Mouse (Mus musculus): ENCODE measurements around the gene Fry. TPM values are rescaled to one million over a fixed set of nuclear protein-coding genes. Genes with fewer than 3 reads are reported as not detected.
A peak's percentile ranks its signal among the peaks of the same experiment; 100 is the strongest.

Gene Fry
- polyA plus RNA-seq, 1 experiment from 2014 or later: 8.5 TPM

DNA sequence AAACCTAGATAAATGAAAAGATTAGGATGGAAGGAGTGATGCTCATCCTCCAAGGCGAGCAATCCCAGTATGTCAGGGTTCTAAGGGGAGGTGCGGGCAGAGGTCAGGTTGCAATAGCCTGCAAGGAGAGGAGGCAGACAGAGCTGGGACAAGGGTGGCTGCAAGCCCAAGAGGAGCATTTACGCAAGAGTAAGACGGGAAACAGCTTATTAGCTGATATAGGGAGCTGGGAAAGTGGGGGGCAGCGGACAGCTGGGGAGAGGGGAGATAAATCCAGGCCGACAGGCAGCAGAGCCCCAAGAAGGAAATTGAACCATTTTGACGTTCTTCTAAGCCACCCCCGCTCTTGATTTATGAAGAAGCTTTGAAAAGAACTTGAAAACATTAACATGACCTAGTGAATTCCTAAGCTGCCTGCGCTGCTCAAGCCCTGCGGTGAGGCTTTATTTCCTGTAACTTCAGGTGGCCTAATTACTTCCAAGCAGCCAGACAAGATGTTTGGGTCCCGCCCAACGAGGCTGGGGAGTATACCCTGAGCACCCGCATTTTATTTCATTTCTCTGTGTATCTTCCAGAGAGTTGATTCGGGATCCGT lies 291.1 kb downstream of the Fry start:
- peak overlapping the region; percentile 10; the same call in 1 of the 2 replicates for H3K4me2 ChIP-seq (ENCODE audit: low read length)
- peaks cover 8% of the 10 kb centered on the region for H3K4me1 ChIP-seq (replicated peaks; ENCODE audit: insufficient read depth, low read length)
- peak overlapping the region; percentile 79 for H3K27ac ChIP-seq
- ATAC-seq (replicated peaks; ENCODE audit: low FRiP score, low read depth) (0 out of 2 replicates have a peak, but pooled peaks have one; percentile 26), DNase-seq (ENCODE audit: low spot score) (peak; percentile 89)
- 14% methylated on average over 15 of the region's 15 CpGs for WGBS
- H3K27me3 ChIP-seq (ENCODE audit: insufficient read depth, low read length): no peaks in the 10 kb centered on the region
- no peak for TF ChIP-seq CTCF (IDR thresholded peaks at IDR 0.05; ENCODE audit: low read depth)
- no peak overlapping the region for H3K4me3 ChIP-seq (replicated peaks; ENCODE audit: low read depth, low read length)
- H3K36me3 ChIP-seq (ENCODE audit: insufficient read depth, low read length): peaks cover 2% of the 10 kb centered on the region; the same call in 1 of the 2 replicates
- H3K9ac ChIP-seq (ENCODE audit: low read depth, low read length): no peak overlapping the region
- H3K9me3 ChIP-seq (replicated peaks; ENCODE audit: low read length): no peaks in the 10 kb centered on the region

DNA sequence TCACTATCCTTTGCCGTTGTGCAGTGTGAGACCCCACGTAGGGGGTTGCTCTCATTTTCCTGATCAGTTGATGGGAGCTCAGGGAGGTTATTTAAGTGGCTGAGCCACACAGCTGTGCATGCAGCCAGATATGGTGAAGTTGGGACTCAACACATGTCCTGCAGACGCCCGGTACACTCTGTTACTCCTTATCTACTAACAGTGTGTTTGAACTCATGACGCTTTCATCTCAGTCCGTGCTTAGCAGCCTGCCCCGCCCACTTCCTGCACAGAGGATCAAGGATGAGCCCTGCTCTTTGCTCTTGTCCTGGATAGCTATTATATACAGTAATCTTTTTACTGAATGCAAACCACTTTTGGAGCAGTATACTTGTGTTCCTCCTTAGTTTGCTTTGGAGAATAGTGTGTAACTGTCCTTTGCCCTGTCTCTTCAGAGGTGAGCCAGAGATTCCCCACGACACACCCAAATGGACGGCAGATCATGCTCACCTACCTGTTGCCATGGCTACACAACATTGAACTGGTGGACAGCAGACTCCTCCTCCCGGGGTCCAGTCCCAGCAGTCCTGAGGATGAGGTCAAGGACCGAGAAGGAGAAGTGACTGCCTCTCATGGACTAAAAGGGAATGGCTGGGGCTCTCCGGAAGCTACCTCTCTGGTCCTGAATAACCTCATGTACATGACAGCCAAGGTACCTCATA lies 294.5 kb downstream of the Fry start:
- no peak for DNase-seq (ENCODE audit: low spot score)
- no peak overlapping the region for H3K27ac ChIP-seq
- peaks cover 8% of the 10 kb centered on the region for H3K4me1 ChIP-seq (replicated peaks; ENCODE audit: insufficient read depth, low read length)
- H3K9ac ChIP-seq (ENCODE audit: low read depth, low read length): no peak overlapping the region
- no peak overlapping the region for H3K4me3 ChIP-seq (replicated peaks; ENCODE audit: low read depth, low read length)
- no peak overlapping the region for H3K4me2 ChIP-seq (ENCODE audit: low read length)
- 72% methylated on average over 12 of the region's 12 CpGs for WGBS
- TF ChIP-seq CTCF (IDR thresholded peaks at IDR 0.05; ENCODE audit: low read depth): no peak
- H3K9me3 ChIP-seq (replicated peaks; ENCODE audit: low read length): no peaks in the 10 kb centered on the region
- no peak for ATAC-seq (replicated peaks; ENCODE audit: low FRiP score, low read depth)
- peaks cover 13% of the 10 kb centered on the region; the same call in 1 of the 2 replicates for H3K36me3 ChIP-seq (ENCODE audit: insufficient read depth, low read length)
- H3K27me3 ChIP-seq (ENCODE audit: insufficient read depth, low read length): no peaks in the 10 kb centered on the region

DNA sequence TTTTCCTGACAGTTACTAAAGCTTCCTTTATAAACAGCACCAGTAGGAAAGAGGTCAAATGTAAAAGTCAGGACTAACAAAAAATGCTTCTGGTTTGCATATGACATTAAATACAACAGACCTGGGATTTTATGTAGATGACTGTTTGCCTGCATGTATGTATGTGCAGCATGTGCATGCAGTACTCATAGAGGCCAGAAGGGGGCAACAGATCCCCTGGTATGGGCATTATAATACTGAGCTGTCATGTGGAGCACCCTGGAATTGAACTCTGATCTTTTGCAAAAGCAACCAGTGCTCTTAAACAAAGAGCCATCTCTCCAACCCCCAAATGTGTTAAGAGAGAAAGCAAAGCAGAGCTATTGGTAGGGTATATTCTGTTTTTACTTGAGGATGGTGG lies 296.4 kb downstream of the Fry start:
- no peak overlapping the region for H3K27ac ChIP-seq
- peak; percentile 36; the same call in 1 of the 2 replicates for TF ChIP-seq CTCF (IDR thresholded peaks at IDR 0.05; ENCODE audit: low read depth)
- no peaks in the 10 kb centered on the region for H3K4me1 ChIP-seq (replicated peaks; ENCODE audit: insufficient read depth, low read length)
- peaks cover 13% of the 10 kb centered on the region; the same call in 1 of the 2 replicates for H3K36me3 ChIP-seq (ENCODE audit: insufficient read depth, low read length)
- no peaks in the 10 kb centered on the region for H3K9me3 ChIP-seq (replicated peaks; ENCODE audit: low read length)
- no peak overlapping the region for H3K9ac ChIP-seq (ENCODE audit: low read depth, low read length)
- no peak for DNase-seq (ENCODE audit: low spot score)
- no peak overlapping the region for H3K4me2 ChIP-seq (ENCODE audit: low read length)
- no peaks in the 10 kb centered on the region for H3K27me3 ChIP-seq (ENCODE audit: insufficient read depth, low read length)
- no peak for ATAC-seq (replicated peaks; ENCODE audit: low FRiP score, low read depth)
- H3K4me3 ChIP-seq (replicated peaks; ENCODE audit: low read depth, low read length): no peak overlapping the region

DNA sequence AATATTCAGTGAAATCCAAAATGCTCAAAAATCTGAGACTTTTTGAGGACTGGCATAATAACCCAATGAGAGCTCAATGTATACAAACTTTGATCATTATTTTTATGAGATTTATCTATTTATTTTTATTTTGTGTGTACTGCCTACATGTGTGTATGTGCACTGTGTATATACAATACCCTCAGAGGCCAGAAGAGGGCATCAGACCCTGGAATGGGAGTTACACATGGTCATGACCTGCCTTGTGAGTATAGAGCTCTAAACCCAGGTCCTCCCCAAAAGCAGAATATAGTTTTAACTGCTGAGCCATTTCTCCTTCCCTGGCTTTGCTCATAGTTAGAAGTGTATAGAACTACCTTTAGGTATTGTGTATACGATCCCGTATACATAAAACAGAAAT lies 298.8 kb downstream of the Fry start:
- WGBS: 97% methylated on average over 2 of the region's 2 CpGs
- no peak for ATAC-seq (replicated peaks; ENCODE audit: low FRiP score, low read depth)
- DNase-seq (ENCODE audit: low spot score): no peak
- H3K4me3 ChIP-seq (replicated peaks; ENCODE audit: low read depth, low read length): no peak overlapping the region
- no peaks in the 10 kb centered on the region for H3K9me3 ChIP-seq (replicated peaks; ENCODE audit: low read length)
- no peaks in the 10 kb centered on the region for H3K4me1 ChIP-seq (replicated peaks; ENCODE audit: insufficient read depth, low read length)
- peaks cover 13% of the 10 kb centered on the region; the same call in 1 of the 2 replicates for H3K36me3 ChIP-seq (ENCODE audit: insufficient read depth, low read length)
- no peak for TF ChIP-seq CTCF (IDR thresholded peaks at IDR 0.05; ENCODE audit: low read depth)
- no peaks in the 10 kb centered on the region for H3K27me3 ChIP-seq (ENCODE audit: insufficient read depth, low read length)
- no peak overlapping the region for H3K27ac ChIP-seq
- H3K4me2 ChIP-seq (ENCODE audit: low read length): no peak overlapping the region
- H3K9ac ChIP-seq (ENCODE audit: low read depth, low read length): no peak overlapping the region

DNA sequence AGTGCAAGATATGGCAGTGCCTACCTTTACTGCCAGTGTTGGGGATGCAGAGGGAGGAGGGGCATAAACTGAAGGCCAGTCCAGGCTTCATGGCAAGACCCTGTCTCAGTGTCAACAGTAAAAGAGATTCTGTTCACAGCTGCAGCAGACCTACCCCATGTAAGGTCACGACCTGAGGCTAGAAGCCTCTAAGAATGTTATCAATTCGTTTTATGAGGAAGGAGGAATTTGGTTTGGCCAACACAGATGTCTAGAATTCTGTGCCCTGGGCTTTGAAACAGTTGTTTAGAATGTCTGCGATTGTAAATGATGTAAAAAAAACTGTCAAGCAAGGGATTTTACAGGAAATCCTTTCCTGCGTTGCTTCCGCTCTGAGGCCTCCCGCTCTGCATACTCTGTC lies 299.6 kb downstream of the Fry start:
- no peak overlapping the region for H3K27ac ChIP-seq
- no peak overlapping the region for H3K9ac ChIP-seq (ENCODE audit: low read depth, low read length)
- DNase-seq (ENCODE audit: low spot score) (no peak), ATAC-seq (replicated peaks; ENCODE audit: low FRiP score, low read depth) (no peak)
- H3K27me3 ChIP-seq (ENCODE audit: insufficient read depth, low read length): no peaks in the 10 kb centered on the region
- no peak overlapping the region for H3K4me2 ChIP-seq (ENCODE audit: low read length)
- H3K36me3 ChIP-seq (ENCODE audit: insufficient read depth, low read length): peaks cover 13% of the 10 kb centered on the region; the same call in 1 of the 2 replicates
- WGBS: 40% methylated on average over 6 of the region's 6 CpGs
- H3K9me3 ChIP-seq (replicated peaks; ENCODE audit: low read length): no peaks in the 10 kb centered on the region
- no peaks in the 10 kb centered on the region for H3K4me1 ChIP-seq (replicated peaks; ENCODE audit: insufficient read depth, low read length)
- no peak for TF ChIP-seq CTCF (IDR thresholded peaks at IDR 0.05; ENCODE audit: low read depth)
- no peak overlapping the region for H3K4me3 ChIP-seq (replicated peaks; ENCODE audit: low read depth, low read length)

DNA sequence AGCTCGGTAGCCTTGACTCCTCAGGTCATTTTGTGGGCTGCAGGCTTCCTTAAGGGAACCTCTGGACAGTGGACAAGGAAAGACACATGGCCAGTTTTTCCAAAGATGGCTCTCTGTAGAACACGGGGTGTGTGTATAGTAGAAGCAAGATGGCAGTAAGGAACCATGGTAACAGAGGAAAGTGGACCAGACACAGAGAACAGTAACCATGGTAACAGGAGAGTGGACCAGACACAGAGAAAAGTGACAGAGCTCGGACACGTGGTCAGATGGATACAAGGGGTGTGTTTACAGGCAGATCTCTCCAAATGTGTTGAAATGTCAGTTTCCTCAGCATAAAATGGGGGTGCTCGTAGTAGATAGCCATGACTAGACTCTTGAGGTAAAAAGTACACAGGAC lies 306.6 kb downstream of the Fry start:
- Histone ChIP-seq H3K9me3 (replicated peaks; ENCODE audit: low read length) (no peaks in the 10 kb centered on the region), H3K9ac (ENCODE audit: low read depth, low read length) (no peak overlapping the region), H3K27ac (no peak overlapping the region), H3K4me3 (replicated peaks; ENCODE audit: low read depth, low read length) (no peak overlapping the region), H3K4me2 (ENCODE audit: low read length) (no peak overlapping the region), H3K4me1 (replicated peaks; ENCODE audit: insufficient read depth, low read length) (no peaks in the 10 kb centered on the region), H3K36me3 (ENCODE audit: insufficient read depth, low read length) (0 out of 2 replicates have a peak, but pooled peaks cover 3% of the 10 kb centered on the region), H3K27me3 (ENCODE audit: insufficient read depth, low read length) (no peaks in the 10 kb centered on the region)
- ATAC-seq (replicated peaks; ENCODE audit: low FRiP score, low read depth): no peak
- TF ChIP-seq CTCF (IDR thresholded peaks at IDR 0.05; ENCODE audit: low read depth): no peak
- DNase-seq (ENCODE audit: low spot score): no peak
- WGBS: 88% methylated on average over 5 of the region's 5 CpGs
